Mouse (Mus musculus): ENCODE results near the gene Ppif.

- TF ChIP-seq CTCF (IDR thresholded peaks at IDR 0.05; ENCODE audit: low read depth, low read length) (no peak), EP300 (IDR thresholded peaks at IDR 0.05; ENCODE audit: insufficient read depth, low read depth, low read length) (no peak)
Observed at GRCm38 (mm10) chr14:25694569-25694897, 579 bp downstream of the Ppif start.

All from ES-Bruce4 (cell line).